Mouse (Mus musculus) hindbrain, embryonic 10.5 days (tissue): ENCODE results near the gene Tex19.1. TPM values are rescaled to one million over a fixed set of nuclear protein-coding genes. Genes with fewer than 3 reads are reported as not detected.
"Not testable (repeated sequence)": the region's sequence is repeated elsewhere in the genome, so short reads cannot be mapped to it uniquely, and the experiment has no call there.

ENCODE experiments used
- DNase-seq: peaks from one replicate; pipeline ENCODE4 v3.0.0-alpha.2; 2017; ENCODE audit warnings: low spot score
- H3K27ac ChIP-seq: fragments of 300-500 bp; sonication (generic); 2 replicates; pipeline ENCODE4 v1.5.1; 2016; ENCODE audit warnings: mild to moderate bottlenecking, moderate library complexity
- H3K27me3 ChIP-seq: fragments of 300-500 bp; sonication (generic); 2 replicates; pipeline ENCODE4 v1.6.1; 2016; ENCODE audit warnings: mild to moderate bottlenecking; ENCODE audit not compliant: poor library complexity, insufficient read depth, severe bottlenecking
- H3K36me3 ChIP-seq: fragments of 300-500 bp; sonication (generic); 2 replicates; pipeline ENCODE4 v1.6.1; 2016; ENCODE audit warnings: mild to moderate bottlenecking, moderate library complexity
- H3K4me1 ChIP-seq: fragments of 300-500 bp; sonication (generic); replicated peaks from 2 replicates; pipeline ENCODE4 v1.6.1; 2016; ENCODE audit warnings: mild to moderate bottlenecking
- H3K4me3 ChIP-seq: fragments of 300-500 bp; sonication (generic); 2 replicates; pipeline ENCODE4 v1.5.1; 2016; ENCODE audit warnings: mild to moderate bottlenecking, moderate library complexity
- H3K9me3 ChIP-seq: fragments of 300-500 bp; sonication (generic); 2 replicates; pipeline ENCODE4 v1.6.1; 2016; ENCODE audit warnings: mild to moderate bottlenecking, moderate library complexity
- WGBS: fragments of 180-500 bp; shearing (Covaris S2); methylation state at CpG from one replicate; pipeline ENCODE4 v1.1.7; 2016; 5-methylcytosine and 5-hydroxymethylcytosine counted together
- polyA plus RNA-seq: library from polyadenylated mRNA; unstranded; fragments of >200 nt; fragmentation: Nextera tagmentation; extraction: Ambion mirVana; gene quantifications from 2 replicates; pipeline ENCODE4 v1.2.1, GENCODE M21; 2016

The Tex19.1 gene
- polyA plus RNA-seq = not detected in 2 replicates

DNA sequence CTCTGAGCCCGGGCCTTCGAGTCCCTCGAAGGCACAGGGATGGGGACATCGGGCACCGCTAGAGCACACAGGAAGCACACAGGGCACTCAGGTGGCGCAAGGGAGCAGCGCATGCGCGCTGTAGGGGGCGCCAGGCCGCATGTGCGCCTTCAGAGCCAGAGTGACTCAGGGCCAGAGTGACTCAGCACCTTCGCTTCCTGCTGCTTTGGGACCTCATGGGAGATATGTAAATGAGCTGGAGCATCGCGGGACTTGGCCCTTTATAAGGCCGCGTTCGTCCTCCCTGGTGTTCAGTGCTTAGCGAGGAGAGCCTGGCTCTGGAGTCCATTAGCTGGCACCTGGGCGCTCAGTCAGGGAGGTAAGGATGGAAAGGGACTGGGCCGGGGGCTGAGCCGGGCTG lies at the start of gene Tex19.1:
Gene Tex19.1 (plus strand): TSS at position 279 of the 400 bp plus-strand sequence.
- no peaks in the 10 kb centered on the region for H3K27me3 ChIP-seq
- H3K27ac ChIP-seq = no peak within 1 kb of the TSS
- H3K4me3 ChIP-seq = no peak within 1 kb of the TSS
- DNase-seq = no peak
- H3K36me3 ChIP-seq = no peaks in the 10 kb centered on the region
- WGBS = 90% methylated on average over 22 of the region's 22 CpGs
- H3K9me3 ChIP-seq = no peaks in the 10 kb centered on the region
- no peaks in the 10 kb centered on the region for H3K4me1 ChIP-seq

DNA sequence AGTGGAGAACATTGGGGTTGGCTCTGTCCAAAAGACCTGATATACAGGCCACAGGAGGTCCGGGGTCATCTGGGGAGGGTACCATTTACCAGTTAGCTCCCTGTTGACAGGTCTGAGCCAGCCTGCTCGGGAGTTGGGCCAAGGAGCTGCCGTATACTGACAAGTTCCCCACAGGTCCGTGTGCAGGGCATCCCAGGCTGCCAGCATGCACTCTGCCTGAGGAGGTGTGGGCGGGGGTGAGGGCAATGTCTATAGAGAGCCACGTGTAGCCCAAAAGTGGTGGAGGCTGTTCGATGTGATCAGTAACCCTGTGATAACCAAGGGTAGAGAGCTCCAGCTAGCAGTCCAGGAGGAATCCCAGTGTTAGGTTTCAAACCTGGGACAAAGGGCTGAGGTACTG lies 46.2 kb upstream of the Tex19.1 start:
- 72% methylated on average over 7 of the region's 7 CpGs for WGBS
- H3K4me1 ChIP-seq = no peaks in the 10 kb centered on the region
- H3K9me3 ChIP-seq = 0 out of 2 replicates have a peak, but pooled peaks cover 2% of the 10 kb centered on the region
- H3K4me3 ChIP-seq = no peak overlapping the region
- H3K36me3 ChIP-seq = no peaks in the 10 kb centered on the region
- no peaks in the 10 kb centered on the region for H3K27me3 ChIP-seq
- no peak for DNase-seq
- H3K27ac ChIP-seq = no peak overlapping the region

DNA sequence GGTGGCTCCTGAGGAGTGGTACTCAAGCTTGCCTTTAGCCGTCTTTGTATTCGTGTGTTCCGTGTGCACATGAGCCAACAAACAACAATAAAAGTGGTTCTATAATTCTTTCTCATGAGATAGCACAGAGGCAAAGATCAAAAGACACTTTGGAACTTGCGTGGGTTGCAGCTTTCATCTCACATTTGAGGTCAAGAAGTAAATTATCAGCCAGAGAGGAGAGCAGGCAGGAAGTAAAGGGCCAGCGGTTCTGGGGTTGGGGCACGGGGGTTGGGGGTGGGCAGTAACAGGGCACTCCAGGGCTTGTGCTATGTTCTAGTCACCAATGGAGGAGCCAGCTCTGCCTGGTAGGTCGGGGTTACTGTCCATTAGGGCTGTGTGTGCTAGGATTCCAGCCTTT lies 45.3 kb upstream of the Tex19.1 start:
- no peak for DNase-seq
- H3K36me3 ChIP-seq = no peaks in the 10 kb centered on the region
- WGBS = 68% methylated on average over 7 of the region's 7 CpGs
- H3K4me1 ChIP-seq = no peaks in the 10 kb centered on the region
- H3K27me3 ChIP-seq = no peaks in the 10 kb centered on the region
- H3K9me3 ChIP-seq = 0 out of 2 replicates have a peak, but pooled peaks cover 2% of the 10 kb centered on the region
- H3K4me3 ChIP-seq = no peak overlapping the region
- no peak overlapping the region for H3K27ac ChIP-seq

DNA sequence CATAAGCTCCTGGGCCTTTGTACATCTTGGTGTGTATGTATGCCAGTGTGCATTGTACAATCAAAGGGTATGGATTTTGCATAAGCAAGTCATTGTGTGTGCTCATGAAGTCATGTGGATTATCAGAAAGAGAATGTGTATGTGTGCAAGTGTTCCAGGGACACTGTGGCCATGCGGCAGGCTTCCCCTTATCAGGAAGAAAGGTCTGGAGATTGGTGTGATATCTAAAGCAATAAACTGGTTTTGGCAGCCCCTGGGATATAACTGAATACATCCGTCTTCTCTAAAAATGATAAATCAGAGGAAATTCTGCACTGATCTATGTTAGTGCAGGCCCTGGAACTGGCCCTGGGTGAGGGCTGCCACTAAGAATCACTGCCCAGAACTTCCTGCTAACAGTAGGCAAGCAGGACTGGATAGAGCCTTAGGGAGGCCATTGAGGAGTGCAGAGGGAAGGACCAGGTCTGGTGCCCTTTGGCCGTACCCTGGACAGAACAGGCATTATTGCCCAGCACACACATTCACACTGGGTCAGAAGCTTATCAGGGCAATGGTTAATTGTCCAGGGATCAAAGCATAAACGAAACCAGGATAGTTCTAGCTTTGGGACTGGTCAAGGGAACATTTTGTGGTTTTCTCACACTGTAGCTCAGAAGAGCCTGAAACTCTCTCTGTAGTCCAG lies 44.7 kb upstream of the Tex19.1 start:
- no peaks in the 10 kb centered on the region for H3K36me3 ChIP-seq
- H3K4me1 ChIP-seq = no peaks in the 10 kb centered on the region
- no peaks in the 10 kb centered on the region for H3K27me3 ChIP-seq
- H3K27ac ChIP-seq = no peak overlapping the region
- DNase-seq = no peak
- 0 out of 2 replicates have a peak, but pooled peaks cover 2% of the 10 kb centered on the region for H3K9me3 ChIP-seq
- no peak overlapping the region for H3K4me3 ChIP-seq
- WGBS = 90% methylated on average over 4 of the region's 4 CpGs

DNA sequence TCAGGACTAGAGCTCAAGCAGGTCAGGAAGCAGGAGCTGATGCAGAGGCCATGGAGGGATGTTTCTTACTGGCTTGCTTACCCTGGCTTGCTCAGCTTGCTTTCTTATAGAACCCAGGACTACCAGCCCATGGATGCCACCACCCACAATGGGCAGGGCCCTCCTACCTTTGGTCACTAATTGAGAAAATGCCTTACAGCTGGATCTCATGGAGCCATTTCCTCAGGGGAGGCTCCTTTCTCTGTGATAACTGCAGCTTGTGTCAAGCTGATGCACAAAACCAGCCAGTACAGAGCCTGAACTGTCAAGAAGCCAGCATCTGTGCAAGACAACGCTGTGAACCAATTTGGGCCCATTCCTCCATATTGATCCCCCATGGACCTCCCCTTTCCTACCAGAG lies 38.7 kb upstream of the Tex19.1 start:
- not testable (repeated sequence) for H3K27ac ChIP-seq, H3K4me1 ChIP-seq, H3K4me3 ChIP-seq, DNase-seq, H3K27me3 ChIP-seq, H3K9me3 ChIP-seq, H3K36me3 ChIP-seq
- 88% methylated on average over 1 of the region's 1 CpGs for WGBS

DNA sequence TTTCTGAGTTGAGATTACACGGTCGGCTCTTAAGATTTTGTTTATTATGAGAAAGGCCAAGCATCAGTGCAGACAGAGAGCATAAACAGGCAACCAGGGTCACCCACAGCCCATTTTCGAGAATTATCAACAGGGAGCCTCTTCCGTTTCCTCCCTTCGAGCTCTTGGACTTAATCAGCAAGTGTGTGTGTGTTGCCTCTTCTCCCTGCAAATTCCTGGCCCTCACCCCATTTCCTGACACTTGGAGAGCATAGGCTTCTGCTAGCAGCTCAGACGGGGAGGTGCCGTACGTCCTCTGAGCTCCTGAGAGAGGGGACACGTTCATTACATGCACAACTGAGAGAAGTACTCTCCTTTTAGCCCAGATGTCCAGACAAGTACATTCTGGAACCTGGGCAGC lies 37.9 kb upstream of the Tex19.1 start:
- Histone ChIP-seq H3K27ac (no peak overlapping the region), H3K4me3 (no peak overlapping the region), H3K27me3 (no peaks in the 10 kb centered on the region), H3K9me3 (no peaks in the 10 kb centered on the region), H3K4me1 (no peaks in the 10 kb centered on the region), H3K36me3 (no peaks in the 10 kb centered on the region)
- DNase-seq = no peak
- WGBS = 75% methylated on average over 9 of the region's 9 CpGs

DNA sequence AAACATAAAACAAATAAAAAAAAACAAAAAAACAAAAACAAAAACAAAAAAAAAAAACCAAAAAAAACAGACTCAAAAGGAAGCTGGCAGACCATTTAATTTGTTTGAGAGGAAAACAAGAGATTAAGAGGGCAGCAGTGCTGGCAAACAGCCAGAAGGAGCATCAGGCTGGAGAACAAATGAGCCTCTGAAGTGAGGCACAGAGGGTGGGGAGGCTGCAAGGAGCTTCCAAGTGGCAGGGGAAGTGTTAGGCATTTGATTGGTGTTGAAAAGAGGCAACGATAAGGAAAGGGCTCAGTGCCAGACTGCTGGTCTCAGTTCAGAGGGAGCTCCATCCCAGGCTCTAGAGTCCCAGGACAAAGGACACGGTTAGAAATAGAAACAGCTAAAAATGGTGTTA lies 36.0 kb upstream of the Tex19.1 start:
- DNase-seq = no peak
- 26% methylated on average over 2 of the region's 2 CpGs for WGBS
- Histone ChIP-seq H3K4me1 (no peaks in the 10 kb centered on the region), H3K4me3 (no peak overlapping the region), H3K36me3 (no peaks in the 10 kb centered on the region), H3K9me3 (no peaks in the 10 kb centered on the region), H3K27ac (no peak overlapping the region), H3K27me3 (no peaks in the 10 kb centered on the region)

DNA sequence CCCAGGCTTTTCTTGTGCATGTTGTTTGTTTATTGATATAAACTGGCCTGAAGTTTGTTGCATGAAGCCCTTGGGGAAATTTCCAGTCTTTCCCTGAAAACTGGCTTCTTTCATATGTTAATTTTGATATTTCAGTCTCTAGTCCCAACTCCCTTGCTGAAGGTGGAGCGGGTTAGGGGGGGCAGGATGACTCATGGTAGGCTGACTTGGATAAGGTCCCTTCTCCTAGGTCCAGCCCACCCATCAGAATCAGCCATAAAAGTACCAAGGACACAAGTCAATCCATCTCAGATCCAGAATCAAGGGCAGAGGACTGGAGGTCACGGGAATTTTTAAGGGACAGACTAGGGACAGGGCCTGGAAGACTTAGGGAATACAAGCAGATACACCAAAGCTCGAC lies 34.9 kb upstream of the Tex19.1 start:
- Histone ChIP-seq H3K27me3 (no peaks in the 10 kb centered on the region), H3K4me1 (no peaks in the 10 kb centered on the region), H3K36me3 (no peaks in the 10 kb centered on the region), H3K4me3 (no peak overlapping the region), H3K27ac (no peak overlapping the region), H3K9me3 (no peaks in the 10 kb centered on the region)
- no peak for DNase-seq
- WGBS = 93% methylated on average over 3 of the region's 3 CpGs

DNA sequence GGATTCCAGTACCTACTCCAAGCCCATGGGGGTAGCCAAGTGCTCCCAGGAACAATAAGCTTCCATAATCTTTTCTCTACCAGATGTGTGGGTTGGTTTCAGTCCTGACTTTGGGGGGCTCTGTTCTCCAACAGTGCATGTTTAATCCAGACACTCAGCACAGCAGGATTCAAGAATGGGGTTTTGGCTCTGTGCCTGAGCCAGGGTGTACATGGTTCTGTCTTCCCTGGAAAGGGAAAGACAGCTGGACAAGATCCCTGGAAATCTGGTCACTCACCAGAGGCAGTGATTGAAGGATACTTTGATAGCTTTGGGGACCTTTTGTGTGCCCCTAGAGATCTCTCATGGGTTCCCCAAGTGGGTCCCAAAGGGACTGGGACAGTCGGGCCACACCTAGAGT lies 34.3 kb upstream of the Tex19.1 start:
- DNase-seq = no peak
- Histone ChIP-seq H3K27me3 (no peaks in the 10 kb centered on the region), H3K4me3 (no peak overlapping the region), H3K36me3 (no peaks in the 10 kb centered on the region), H3K27ac (no peak overlapping the region), H3K4me1 (no peaks in the 10 kb centered on the region), H3K9me3 (no peaks in the 10 kb centered on the region)
- 82% methylated on average over 1 of the region's 1 CpGs for WGBS

DNA sequence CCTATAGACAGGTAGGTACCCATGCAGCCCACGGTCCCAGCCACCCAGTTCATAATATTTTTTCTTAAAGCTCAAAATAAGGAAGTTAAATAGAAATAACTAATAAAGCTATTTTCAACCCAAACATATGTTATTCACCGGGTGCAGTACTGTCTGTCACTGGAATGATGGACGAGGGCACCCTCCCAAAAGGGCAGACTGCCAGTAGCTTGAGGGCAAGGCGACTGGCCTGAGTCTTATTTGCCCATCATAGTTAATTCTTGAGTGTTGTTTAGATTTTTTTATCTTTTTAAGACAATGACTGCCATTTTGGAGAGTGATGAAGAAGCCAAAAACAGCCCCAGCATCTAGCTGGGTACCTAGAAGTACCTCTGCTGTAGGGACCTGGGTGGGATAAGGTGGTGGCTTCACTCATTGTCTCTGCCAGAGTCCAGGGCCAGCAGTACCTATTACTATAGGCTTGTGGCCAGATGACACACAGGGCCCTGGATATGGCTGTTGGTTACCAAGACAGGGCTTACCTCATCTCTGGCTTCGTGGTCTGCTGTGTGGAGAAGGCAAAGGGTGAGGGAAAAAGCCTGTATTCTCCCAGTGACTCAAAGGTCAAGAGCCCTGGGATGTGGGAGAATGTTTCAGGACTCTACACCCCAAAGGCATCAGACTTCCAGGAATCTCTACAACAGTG lies 33.7 kb upstream of the Tex19.1 start:
- WGBS = 83% methylated on average over 5 of the region's 5 CpGs

DNA sequence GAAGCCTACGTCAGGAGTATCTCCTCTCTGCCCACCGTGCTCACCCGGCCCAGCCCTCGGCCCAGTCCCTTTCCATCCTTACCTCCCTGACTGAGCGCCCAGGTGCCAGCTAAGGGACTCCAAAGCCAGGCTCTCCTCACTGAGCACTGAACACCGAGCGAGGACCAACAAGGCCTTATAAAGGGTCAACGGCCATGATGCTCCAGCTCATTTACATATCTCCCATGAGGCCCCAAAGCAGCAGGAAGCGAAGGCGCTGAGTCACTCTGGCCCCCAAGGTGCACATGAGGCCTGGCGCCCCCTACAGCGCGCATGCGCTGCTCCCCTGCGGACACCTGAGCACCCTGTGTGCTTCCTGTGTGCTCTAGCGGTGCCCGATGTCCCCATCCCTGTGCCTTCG lies 27.8 kb upstream of the Tex19.1 start:
- H3K9me3 ChIP-seq = no peaks in the 10 kb centered on the region
- 92% methylated on average over 18 of the region's 18 CpGs for WGBS
- no peak overlapping the region for H3K4me3 ChIP-seq
- DNase-seq = no peak
- H3K36me3 ChIP-seq = no peaks in the 10 kb centered on the region
- no peak overlapping the region for H3K27ac ChIP-seq
- H3K27me3 ChIP-seq = no peaks in the 10 kb centered on the region
- 0 out of 2 replicates have a peak, but pooled peaks cover 3% of the 10 kb centered on the region for H3K4me1 ChIP-seq

More for the DNA sequence above, 33.7 kb upstream of the Tex19.1 start:
- Histone ChIP-seq H3K27ac (no peak overlapping the region), H3K4me3 (no peak overlapping the region), H3K27me3 (no peaks in the 10 kb centered on the region), H3K4me1 (no peaks in the 10 kb centered on the region), H3K9me3 (no peaks in the 10 kb centered on the region), H3K36me3 (no peaks in the 10 kb centered on the region)
- DNase-seq = no peak

DNA sequence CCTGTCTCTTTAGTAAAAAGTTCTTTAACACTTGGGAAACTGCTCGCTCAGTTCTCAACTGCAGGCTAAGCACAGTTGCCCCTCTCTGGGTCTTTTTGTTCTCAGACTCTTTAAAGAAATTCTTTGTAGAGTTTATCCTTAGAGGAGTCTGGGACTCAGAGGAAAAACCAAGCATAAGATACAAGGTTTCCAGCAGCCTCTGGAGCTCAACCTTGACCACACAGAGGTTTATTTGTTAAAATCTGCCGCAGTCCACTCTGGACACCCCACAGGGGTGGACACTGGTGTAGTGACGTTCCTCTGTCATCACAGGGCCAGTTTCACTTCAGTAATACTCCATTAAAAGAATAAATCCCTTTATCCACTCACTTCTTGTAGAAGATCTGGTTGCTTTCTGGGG lies 27.4 kb upstream of the Tex19.1 start, which contains the start of gene Tex19.2:
Gene Tex19.2 (minus strand): TSS at position 101 of the 400 bp plus-strand sequence.
- Histone ChIP-seq H3K27ac (no peak within 1 kb of the TSS), H3K36me3 (no peaks in the 10 kb centered on the region), H3K27me3 (no peaks in the 10 kb centered on the region), H3K4me1 (0 out of 2 replicates have a peak, but pooled peaks cover 3% of the 10 kb centered on the region), H3K4me3 (no peak within 1 kb of the TSS), H3K9me3 (no peaks in the 10 kb centered on the region)
- DNase-seq = no peak
- WGBS = 75% methylated on average over 3 of the region's 3 CpGs

DNA sequence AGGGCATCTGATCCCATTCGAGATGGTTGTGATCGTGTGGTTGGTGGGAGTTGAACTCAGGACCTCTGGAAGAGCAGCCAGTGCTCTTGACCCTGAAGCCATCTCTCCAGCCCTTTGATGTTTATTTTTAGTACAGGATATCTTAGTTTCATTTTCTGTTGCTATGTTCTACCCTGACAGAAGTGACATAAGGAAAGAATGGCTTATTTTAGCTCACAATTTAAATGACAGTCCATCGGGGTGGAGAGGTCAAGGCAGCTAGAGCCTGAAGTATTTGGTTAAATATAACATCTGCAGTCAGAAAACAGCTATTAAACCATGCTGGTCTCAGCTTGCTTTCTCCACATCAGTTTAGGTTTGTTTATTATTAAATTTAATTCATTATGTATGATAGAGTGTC lies 24.8 kb upstream of the Tex19.1 start:
- 82% methylated on average over 3 of the region's 3 CpGs for WGBS
- no peaks in the 10 kb centered on the region for H3K36me3 ChIP-seq
- no peak overlapping the region for H3K27ac ChIP-seq
- H3K27me3 ChIP-seq = no peaks in the 10 kb centered on the region
- no peak overlapping the region for H3K4me3 ChIP-seq
- H3K4me1 ChIP-seq = 0 out of 2 replicates have a peak, but pooled peaks cover 3% of the 10 kb centered on the region
- H3K9me3 ChIP-seq = no peaks in the 10 kb centered on the region
- DNase-seq = no peak
